Mouse (Mus musculus): ENCODE data around the gene Smagp. TPM values are rescaled to one million over a fixed set of nuclear protein-coding genes. Genes with fewer than 3 reads are reported as not detected.

The Smagp gene
- 2.4 and 3.3 TPM in 2 replicates for polyA plus RNA-seq (2015; fragmentation: Nextera tagmentation; extraction: Ambion mirVana)

DNA sequence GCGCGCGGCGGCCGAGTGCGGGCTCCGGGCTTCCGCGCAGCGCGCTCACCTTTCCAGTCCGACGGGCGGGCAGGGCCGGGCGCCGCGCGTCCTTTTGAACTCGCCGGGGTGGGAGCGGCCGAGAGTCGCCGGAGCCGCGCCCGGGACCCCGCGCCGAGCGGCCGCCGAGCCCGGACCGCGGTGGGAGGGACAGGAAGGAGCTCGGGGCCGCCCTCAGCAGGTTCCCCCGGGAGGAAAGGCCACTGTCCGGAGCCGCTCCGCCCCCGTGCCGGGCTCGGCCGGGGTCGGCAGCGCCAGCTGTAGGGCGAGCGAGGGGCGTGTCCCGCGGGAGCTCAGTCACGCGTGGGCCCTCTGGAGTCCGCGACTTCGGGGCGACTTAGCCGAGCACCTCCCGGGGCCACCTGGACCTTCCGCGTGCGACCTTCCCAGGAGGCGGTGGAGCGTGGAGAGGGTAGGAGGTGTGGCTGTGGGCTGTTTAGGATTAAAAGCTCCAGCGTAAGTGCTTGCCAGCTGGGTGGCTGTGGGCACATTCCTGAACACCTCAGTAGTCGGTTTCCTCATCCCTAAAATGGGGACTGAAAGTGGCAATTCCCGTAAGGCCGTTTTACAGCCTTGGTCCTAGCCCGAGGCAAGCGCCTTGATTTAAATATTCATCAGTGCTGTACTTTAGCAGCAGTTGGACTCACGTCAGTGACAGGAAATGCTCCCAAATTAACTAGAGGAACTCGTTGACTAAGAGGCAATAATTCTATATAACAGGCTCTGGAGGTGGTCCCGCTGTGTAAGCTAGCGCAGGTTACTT is at the start of gene Smagp:
Smagp (minus strand) TSS at position 241 of the 802 bp plus-strand sequence.
- Histone ChIP-seq H3K27ac (ENCODE audit: low read length) (no peak within 1 kb of the TSS), H3K36me3 (ENCODE audit: control insufficient read depth, insufficient read depth) (no peaks in the 10 kb centered on the region), H3K4me2 (ENCODE audit: low read length) (peak within 1 kb of the TSS; percentile 62), H3K4me1 (replicated peaks; ENCODE audit: control insufficient read depth, insufficient read depth, low read length) (peaks cover 13% of the 10 kb centered on the region), H3K4me3 (replicated peaks; ENCODE audit: low read length) (peak within 1 kb of the TSS; percentile 41), H3K9me3 (ENCODE audit: control insufficient read depth, low read length) (no peaks in the 10 kb centered on the region), H3K9ac (replicated peaks; ENCODE audit: low read depth, low read length) (peak within 1 kb of the TSS; percentile 40), H3K27me3 (replicated peaks; ENCODE audit: control insufficient read depth, insufficient read depth, low read length) (peaks cover 42% of the 10 kb centered on the region)
- ATAC-seq = no peak
- under 1% methylated on average over 69 of the region's 77 CpGs for WGBS

DNA sequence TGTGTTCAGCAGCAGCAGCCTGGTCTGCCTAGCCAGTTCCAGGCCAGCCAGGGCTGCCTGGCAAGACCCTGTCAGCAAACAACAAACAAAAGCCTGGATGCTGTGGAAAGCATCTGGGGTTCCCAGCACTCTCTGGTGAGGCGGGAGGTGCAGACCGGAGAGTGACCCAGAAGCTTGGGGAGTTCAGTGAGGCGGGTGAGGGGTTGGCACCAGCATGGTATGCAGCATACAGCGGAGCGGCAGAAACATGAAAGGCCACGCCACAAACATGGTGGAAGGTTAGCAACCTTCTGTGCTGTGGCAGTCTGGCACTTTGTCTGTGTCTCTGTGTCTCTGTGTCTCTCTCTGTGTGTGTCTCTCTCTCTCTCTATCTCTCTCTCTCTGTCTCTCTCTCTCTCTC is 49.7 kb upstream of the Smagp start:
- Histone ChIP-seq H3K9ac (replicated peaks; ENCODE audit: low read depth, low read length) (no peak overlapping the region), H3K9me3 (ENCODE audit: control insufficient read depth, low read length) (peaks cover 9% of the 10 kb centered on the region), H3K27ac (ENCODE audit: low read length) (no peak overlapping the region), H3K4me1 (replicated peaks; ENCODE audit: control insufficient read depth, insufficient read depth, low read length) (no peaks in the 10 kb centered on the region), H3K27me3 (replicated peaks; ENCODE audit: control insufficient read depth, insufficient read depth, low read length) (no peaks in the 10 kb centered on the region), H3K4me3 (replicated peaks; ENCODE audit: low read length) (no peak overlapping the region), H3K4me2 (ENCODE audit: low read length) (no peak overlapping the region), H3K36me3 (ENCODE audit: control insufficient read depth, insufficient read depth) (no peaks in the 10 kb centered on the region)
- ATAC-seq = no peak
- WGBS = 82% methylated on average over 6 of the region's 6 CpGs

GRCm38 (mm10) chr15:100685849-100686248 is 49.1 kb upstream of the Smagp start:
- H3K9me3 ChIP-seq (ENCODE audit: control insufficient read depth, low read length) = peaks cover 7% of the 10 kb centered on the region
- 84% methylated on average over 8 of the region's 8 CpGs for WGBS

DNA sequence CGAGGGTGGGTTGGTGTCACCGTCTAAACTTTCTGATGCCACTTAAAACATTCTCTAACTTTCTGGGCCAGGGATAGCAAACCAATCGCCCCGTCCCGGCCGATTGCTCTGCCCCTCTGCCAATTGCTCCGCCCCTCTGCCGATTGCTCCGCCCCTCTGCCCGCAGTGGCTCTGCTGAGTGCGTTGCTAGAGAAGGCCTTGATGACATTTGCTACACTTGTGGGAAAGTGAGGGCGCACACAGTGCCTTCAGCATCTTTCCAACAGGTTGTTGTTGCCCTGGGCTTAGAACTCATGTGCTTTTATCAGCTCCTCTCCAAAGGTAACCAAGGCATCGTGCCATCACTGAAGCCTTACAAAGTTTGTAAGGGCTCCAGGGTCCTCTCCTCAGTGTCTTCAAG is 48.5 kb upstream of the Smagp start:
- Histone ChIP-seq H3K9ac (replicated peaks; ENCODE audit: low read depth, low read length) (no peak overlapping the region), H3K9me3 (ENCODE audit: control insufficient read depth, low read length) (peaks cover 3% of the 10 kb centered on the region; the same call in 1 of the 2 replicates), H3K36me3 (ENCODE audit: control insufficient read depth, insufficient read depth) (no peaks in the 10 kb centered on the region), H3K4me1 (replicated peaks; ENCODE audit: control insufficient read depth, insufficient read depth, low read length) (no peaks in the 10 kb centered on the region), H3K27me3 (replicated peaks; ENCODE audit: control insufficient read depth, insufficient read depth, low read length) (no peaks in the 10 kb centered on the region), H3K27ac (ENCODE audit: low read length) (no peak overlapping the region), H3K4me2 (ENCODE audit: low read length) (no peak overlapping the region), H3K4me3 (replicated peaks; ENCODE audit: low read length) (no peak overlapping the region)
- 19% methylated on average over 13 of the region's 13 CpGs for WGBS
- ATAC-seq = no peak

More at GRCm38 (mm10) chr15:100685849-100686248, 49.1 kb upstream of the Smagp start:
- Histone ChIP-seq H3K27ac (ENCODE audit: low read length) (no peak overlapping the region), H3K4me1 (replicated peaks; ENCODE audit: control insufficient read depth, insufficient read depth, low read length) (no peaks in the 10 kb centered on the region), H3K4me2 (ENCODE audit: low read length) (no peak overlapping the region), H3K9ac (replicated peaks; ENCODE audit: low read depth, low read length) (no peak overlapping the region), H3K27me3 (replicated peaks; ENCODE audit: control insufficient read depth, insufficient read depth, low read length) (no peaks in the 10 kb centered on the region), H3K4me3 (replicated peaks; ENCODE audit: low read length) (no peak overlapping the region), H3K36me3 (ENCODE audit: control insufficient read depth, insufficient read depth) (no peaks in the 10 kb centered on the region)
- ATAC-seq = no peak

DNA sequence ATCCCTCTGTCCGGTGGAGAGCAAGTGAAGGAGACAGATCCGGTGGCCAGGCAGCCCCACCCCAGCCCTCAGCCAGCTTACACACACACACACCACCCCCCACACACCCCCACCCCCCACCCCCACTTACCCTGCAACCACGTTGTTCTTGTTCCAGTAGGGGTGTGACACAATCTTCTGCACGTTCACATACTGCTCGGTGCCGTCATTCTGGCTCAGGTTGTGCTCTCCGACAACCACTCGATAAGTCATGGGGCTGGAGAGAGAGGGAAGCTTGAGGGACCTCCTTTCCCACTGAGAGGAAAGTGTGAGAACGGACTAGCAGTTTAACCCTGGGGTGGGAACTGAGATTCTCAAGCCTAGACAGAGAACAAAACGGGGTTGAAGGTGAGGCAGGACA is 47.7 kb upstream of the Smagp start:
- no peak for ATAC-seq
- Histone ChIP-seq H3K27me3 (replicated peaks; ENCODE audit: control insufficient read depth, insufficient read depth, low read length) (no peaks in the 10 kb centered on the region), H3K4me1 (replicated peaks; ENCODE audit: control insufficient read depth, insufficient read depth, low read length) (no peaks in the 10 kb centered on the region), H3K36me3 (ENCODE audit: control insufficient read depth, insufficient read depth) (no peaks in the 10 kb centered on the region), H3K27ac (ENCODE audit: low read length) (no peak overlapping the region), H3K4me3 (replicated peaks; ENCODE audit: low read length) (no peak overlapping the region), H3K9ac (replicated peaks; ENCODE audit: low read depth, low read length) (no peak overlapping the region), H3K4me2 (ENCODE audit: low read length) (no peak overlapping the region), H3K9me3 (ENCODE audit: control insufficient read depth, low read length) (no peaks in the 10 kb centered on the region)
- 62% methylated on average over 10 of the region's 10 CpGs for WGBS

DNA sequence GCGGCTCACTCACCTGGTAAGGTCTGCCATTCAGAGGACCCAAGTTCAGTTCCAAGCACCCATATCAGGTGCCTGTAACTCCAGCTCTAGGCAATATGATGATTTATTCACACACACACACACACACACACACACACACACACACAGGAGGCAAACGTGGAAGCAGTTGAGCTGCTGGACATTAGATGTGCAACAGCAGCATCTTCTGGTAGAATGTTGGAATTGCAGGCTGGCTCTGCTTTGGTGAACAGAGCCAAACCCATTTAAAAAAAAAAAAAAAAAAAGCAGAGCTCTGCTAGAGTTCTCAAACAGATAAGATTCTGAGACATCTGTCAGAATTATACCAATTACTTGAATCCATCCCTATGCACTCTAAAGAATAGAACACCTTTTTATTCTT is 46.3 kb upstream of the Smagp start:
- no peak overlapping the region for H3K27ac ChIP-seq (ENCODE audit: low read length)
- 47% methylated on average over 2 of the region's 2 CpGs for WGBS
- no peak for ATAC-seq

GRCm38 (mm10) chr15:100681770-100682169 is 45.0 kb upstream of the Smagp start:
- 32% methylated on average over 7 of the region's 7 CpGs for WGBS
- Histone ChIP-seq H3K9ac (replicated peaks; ENCODE audit: low read depth, low read length) (no peak overlapping the region), H3K36me3 (ENCODE audit: control insufficient read depth, insufficient read depth) (no peaks in the 10 kb centered on the region), H3K4me1 (replicated peaks; ENCODE audit: control insufficient read depth, insufficient read depth, low read length) (no peaks in the 10 kb centered on the region), H3K4me3 (replicated peaks; ENCODE audit: low read length) (no peak overlapping the region), H3K27me3 (replicated peaks; ENCODE audit: control insufficient read depth, insufficient read depth, low read length) (no peaks in the 10 kb centered on the region), H3K27ac (ENCODE audit: low read length) (no peak overlapping the region), H3K4me2 (ENCODE audit: low read length) (no peak overlapping the region), H3K9me3 (ENCODE audit: control insufficient read depth, low read length) (no peaks in the 10 kb centered on the region)
- no peak for ATAC-seq

More for the DNA sequence above, 46.3 kb upstream of the Smagp start:
- Histone ChIP-seq H3K9me3 (ENCODE audit: control insufficient read depth, low read length) (no peaks in the 10 kb centered on the region), H3K36me3 (ENCODE audit: control insufficient read depth, insufficient read depth) (no peaks in the 10 kb centered on the region), H3K9ac (replicated peaks; ENCODE audit: low read depth, low read length) (no peak overlapping the region), H3K4me2 (ENCODE audit: low read length) (no peak overlapping the region), H3K27me3 (replicated peaks; ENCODE audit: control insufficient read depth, insufficient read depth, low read length) (no peaks in the 10 kb centered on the region), H3K4me3 (replicated peaks; ENCODE audit: low read length) (no peak overlapping the region), H3K4me1 (replicated peaks; ENCODE audit: control insufficient read depth, insufficient read depth, low read length) (no peaks in the 10 kb centered on the region)

GRCm38 (mm10) chr15:100680381-100680780 is 43.6 kb upstream of the Smagp start:
- H3K9ac ChIP-seq (replicated peaks; ENCODE audit: low read depth, low read length) = no peak overlapping the region
- H3K4me3 ChIP-seq (replicated peaks; ENCODE audit: low read length) = no peak overlapping the region
- no peaks in the 10 kb centered on the region for H3K9me3 ChIP-seq (ENCODE audit: control insufficient read depth, low read length)
- H3K36me3 ChIP-seq (ENCODE audit: control insufficient read depth, insufficient read depth) = no peaks in the 10 kb centered on the region
- no peak overlapping the region for H3K27ac ChIP-seq (ENCODE audit: low read length)
- H3K4me2 ChIP-seq (ENCODE audit: low read length) = no peak overlapping the region
- 64% methylated on average over 3 of the region's 3 CpGs for WGBS
- ATAC-seq = no peak
- H3K27me3 ChIP-seq (replicated peaks; ENCODE audit: control insufficient read depth, insufficient read depth, low read length) = no peaks in the 10 kb centered on the region
- no peaks in the 10 kb centered on the region for H3K4me1 ChIP-seq (replicated peaks; ENCODE audit: control insufficient read depth, insufficient read depth, low read length)

DNA sequence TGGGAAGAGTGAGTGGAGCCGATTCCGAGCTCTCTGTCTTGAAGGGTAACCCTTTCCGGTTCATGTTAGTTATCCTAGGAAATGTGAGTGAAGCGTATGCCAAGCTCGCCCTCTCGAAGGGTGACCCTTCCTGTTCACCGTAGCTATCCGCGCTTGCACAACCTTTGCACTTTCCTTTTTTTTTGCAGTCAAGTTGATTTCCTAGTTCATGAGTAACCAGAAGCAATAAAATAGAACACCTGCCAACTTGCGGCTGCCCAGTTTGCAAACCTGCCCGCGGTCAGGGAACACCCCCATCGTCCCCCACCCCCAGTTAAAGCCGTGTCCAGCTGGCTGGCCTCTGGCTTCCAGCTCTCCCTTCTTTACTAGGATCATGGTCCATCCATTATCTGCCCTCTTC is 42.3 kb upstream of the Smagp start:
- no peaks in the 10 kb centered on the region for H3K36me3 ChIP-seq (ENCODE audit: control insufficient read depth, insufficient read depth)
- H3K9ac ChIP-seq (replicated peaks; ENCODE audit: low read depth, low read length) = no peak overlapping the region
- no peak overlapping the region for H3K4me3 ChIP-seq (replicated peaks; ENCODE audit: low read length)
- no peak overlapping the region for H3K4me2 ChIP-seq (ENCODE audit: low read length)
- H3K27ac ChIP-seq (ENCODE audit: low read length) = no peak overlapping the region
- no peak for ATAC-seq
- H3K27me3 ChIP-seq (replicated peaks; ENCODE audit: control insufficient read depth, insufficient read depth, low read length) = no peaks in the 10 kb centered on the region
- H3K9me3 ChIP-seq (ENCODE audit: control insufficient read depth, low read length) = no peaks in the 10 kb centered on the region
- WGBS = 94% methylated on average over 14 of the region's 14 CpGs
- H3K4me1 ChIP-seq (replicated peaks; ENCODE audit: control insufficient read depth, insufficient read depth, low read length) = no peaks in the 10 kb centered on the region

Measured in forebrain, embryonic 16.5 days (tissue).